Mouse (Mus musculus) bone marrow, adult 2 months (tissue): ENCODE data around the gene Usp7.

Source experiments
- CTCF ChIP-seq: fragments of 200-500 bp; IDR thresholded peaks from 2 replicates; pipeline ENCODE4 v1.5.1; 2011; ENCODE audit warnings: low read length, control low read depth; ENCODE audit not compliant: control insufficient read depth, insufficient read depth
- POLR2A ChIP-seq: fragments of 200-500 bp; IDR thresholded peaks from 2 replicates; pipeline ENCODE4 v1.6.1; 2011; ENCODE audit warnings: low read depth, mild to moderate bottlenecking, control low read depth, low read length, borderline replicate concordance; ENCODE audit not compliant: control insufficient read depth

DNA sequence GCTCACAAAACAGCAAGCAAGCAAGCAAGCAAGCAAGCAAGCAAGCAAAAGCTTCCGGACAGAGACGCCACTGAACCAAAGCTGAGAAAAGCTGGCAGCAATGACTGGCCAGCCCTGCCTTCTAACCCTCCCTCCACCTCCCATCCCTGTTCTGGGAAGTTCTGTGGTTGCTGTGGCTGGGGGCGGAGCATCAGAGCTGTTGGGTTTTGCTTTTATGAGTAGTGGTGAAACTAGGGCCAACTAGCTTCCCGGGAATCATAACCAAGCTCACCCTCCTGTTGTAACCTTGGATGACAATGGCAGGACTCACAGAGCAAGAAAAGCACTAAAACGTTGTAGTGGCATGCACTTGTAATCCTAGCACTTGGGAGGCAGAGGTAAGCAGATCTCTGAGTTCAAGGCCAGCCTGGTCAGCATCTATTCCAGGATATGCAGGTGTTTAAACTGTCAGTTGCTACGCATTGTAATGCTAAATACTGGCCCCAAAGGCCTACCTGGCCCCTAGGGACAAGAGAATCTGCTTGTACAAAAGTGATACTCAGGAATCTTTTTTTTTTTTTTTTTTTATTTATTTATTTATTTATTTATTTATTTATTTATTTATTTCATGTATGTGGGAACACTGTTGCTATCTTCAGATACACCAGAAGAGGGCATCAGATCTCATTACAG, 43.8 kb downstream of the Usp7 start:
- TF ChIP-seq CTCF = no peak
- TF ChIP-seq POLR2A = no peak
